Mouse (Mus musculus): ENCODE results near the gene Dst. TPM values are rescaled to one million over a fixed set of nuclear protein-coding genes. Genes with fewer than 3 reads are reported as not detected.
A peak's percentile ranks its signal among the peaks of the same experiment; 100 is the strongest.

The Dst gene
- polyA plus RNA-seq, 1 experiment from 2014 or later: 26.3 TPM

DNA sequence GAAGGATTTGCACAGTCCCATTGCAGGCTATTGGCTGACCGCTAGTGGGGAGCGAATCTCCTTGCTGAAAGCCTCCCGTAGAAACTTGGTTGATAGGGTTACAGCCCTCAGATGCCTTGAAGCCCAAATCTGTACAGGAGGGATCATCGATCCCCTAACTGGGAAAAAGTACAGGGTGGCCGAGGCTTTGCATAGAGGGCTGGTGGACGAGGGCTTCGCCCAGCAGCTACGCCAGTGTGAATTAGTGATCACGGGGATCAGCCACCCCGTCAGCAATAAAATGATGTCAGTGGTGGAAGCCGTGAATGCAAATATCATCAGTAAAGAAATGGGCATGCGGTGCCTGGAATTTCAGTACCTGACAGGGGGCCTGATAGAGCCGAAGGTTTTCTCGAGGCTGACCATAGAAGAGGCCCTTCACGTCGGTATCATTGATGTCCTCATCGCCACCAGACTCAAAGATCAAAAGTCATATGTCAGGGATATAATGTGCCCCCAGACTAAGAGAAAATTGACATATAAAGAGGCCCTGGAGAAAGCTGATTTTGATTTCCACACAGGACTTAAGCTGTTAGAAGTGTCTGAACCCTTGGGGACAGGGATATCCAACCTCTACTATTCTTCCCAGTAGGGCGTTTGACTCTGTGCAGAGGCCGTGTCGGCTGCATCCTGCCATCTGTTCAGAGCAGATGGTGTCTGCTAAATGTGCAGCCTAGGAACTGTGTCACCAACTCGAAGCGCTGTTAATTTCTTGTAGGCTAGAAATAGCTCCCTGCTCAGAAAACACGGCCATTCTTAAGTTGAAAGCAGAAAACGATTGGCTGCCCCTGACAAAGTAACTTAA lies 274.6 kb downstream of the Dst start:
- no peak overlapping the region for H3K4me3 ChIP-seq (ENCODE audit: low read depth, low read length)
- WGBS: 81% methylated on average over 24 of the region's 24 CpGs
- H3K27ac ChIP-seq (ENCODE audit: low read depth, low read length): peak overlapping the region; percentile 46
- H3K36me3 ChIP-seq (ENCODE audit: control insufficient read depth, insufficient read depth, low read length): peaks cover 6% of the 10 kb centered on the region
- DNase-seq (ENCODE audit: low spot score) (no peak), ATAC-seq (replicated peaks; ENCODE audit: low FRiP score) (peak; percentile 71)
- no peaks in the 10 kb centered on the region for H3K9me3 ChIP-seq (ENCODE audit: control insufficient read depth, low read length)
- no peak overlapping the region for H3K9ac ChIP-seq (ENCODE audit: low read length)
- no peaks in the 10 kb centered on the region for H3K4me1 ChIP-seq (replicated peaks; ENCODE audit: control insufficient read depth, insufficient read depth, low read length)
- no peak overlapping the region for H3K4me2 ChIP-seq (ENCODE audit: low read depth, low read length, severe bottlenecking)
- no peaks in the 10 kb centered on the region for H3K27me3 ChIP-seq (ENCODE audit: control insufficient read depth, insufficient read depth, low read length)

DNA sequence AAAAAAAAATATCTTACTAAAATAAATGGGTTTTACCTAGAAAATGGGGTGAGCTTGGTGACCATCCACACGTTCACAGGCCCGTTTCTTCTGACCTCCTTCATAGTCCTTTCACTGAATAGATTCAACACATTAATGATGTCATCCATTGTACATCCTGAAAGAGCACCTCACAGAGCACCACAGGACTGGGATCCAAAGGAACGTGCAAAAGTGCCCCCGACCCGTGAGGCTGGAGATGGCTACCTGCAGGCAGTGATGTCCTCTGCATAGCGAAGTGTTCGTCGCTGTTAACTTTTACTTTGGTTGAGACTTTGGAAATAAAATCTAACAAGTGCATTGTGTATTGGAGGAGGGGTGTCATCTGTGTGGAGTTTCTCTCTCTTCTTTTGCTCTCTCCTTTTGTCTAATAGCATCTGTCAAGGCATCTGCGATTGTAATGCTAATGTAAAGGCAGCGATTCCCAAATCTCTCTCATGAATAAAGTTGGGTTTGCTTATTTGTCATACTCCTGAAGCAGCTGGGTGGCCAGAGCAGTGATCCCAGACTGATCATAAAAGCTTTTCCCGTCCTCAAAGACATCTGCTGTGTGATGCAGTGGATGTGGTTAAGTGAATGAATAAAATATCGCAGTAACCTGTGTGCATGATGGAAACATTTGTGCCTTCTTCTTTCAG lies 275.4 kb downstream of the Dst start:
- 73% methylated on average over 12 of the region's 12 CpGs for WGBS
- ATAC-seq (replicated peaks; ENCODE audit: low FRiP score) (peak; percentile 53; the same call in 1 of the 2 replicates), DNase-seq (ENCODE audit: low spot score) (no peak)
- Histone ChIP-seq H3K27me3 (ENCODE audit: control insufficient read depth, insufficient read depth, low read length) (no peaks in the 10 kb centered on the region), H3K4me1 (replicated peaks; ENCODE audit: control insufficient read depth, insufficient read depth, low read length) (no peaks in the 10 kb centered on the region), H3K27ac (ENCODE audit: low read depth, low read length) (peak overlapping the region; percentile 46), H3K36me3 (ENCODE audit: control insufficient read depth, insufficient read depth, low read length) (no peaks in the 10 kb centered on the region; the same call in 1 of the 2 replicates), H3K9me3 (ENCODE audit: control insufficient read depth, low read length) (no peaks in the 10 kb centered on the region), H3K4me3 (ENCODE audit: low read depth, low read length) (no peak overlapping the region), H3K9ac (ENCODE audit: low read length) (no peak overlapping the region), H3K4me2 (ENCODE audit: low read depth, low read length, severe bottlenecking) (no peak overlapping the region)

DNA sequence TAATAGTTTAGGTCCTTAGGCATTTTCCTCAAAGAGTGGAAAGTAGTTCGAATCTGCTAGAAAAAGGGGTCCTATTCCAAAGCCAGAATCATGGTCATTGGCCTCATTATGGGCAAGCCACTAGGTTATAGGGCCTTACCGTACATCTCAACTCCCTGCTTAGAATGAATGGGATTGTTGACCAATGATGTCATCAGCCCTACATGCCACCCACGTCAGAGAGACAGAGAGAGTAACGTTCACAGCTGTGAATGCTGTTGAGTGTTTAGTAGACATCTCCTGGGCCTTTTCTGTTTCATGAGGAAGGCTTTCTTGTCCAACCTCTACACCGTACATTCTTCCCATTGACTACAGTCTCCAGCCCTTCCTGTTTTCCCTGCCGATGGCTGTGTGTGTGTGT lies 276.2 kb downstream of the Dst start:
- 70% methylated on average over 6 of the region's 6 CpGs for WGBS
- no peak for DNase-seq (ENCODE audit: low spot score)

DNA sequence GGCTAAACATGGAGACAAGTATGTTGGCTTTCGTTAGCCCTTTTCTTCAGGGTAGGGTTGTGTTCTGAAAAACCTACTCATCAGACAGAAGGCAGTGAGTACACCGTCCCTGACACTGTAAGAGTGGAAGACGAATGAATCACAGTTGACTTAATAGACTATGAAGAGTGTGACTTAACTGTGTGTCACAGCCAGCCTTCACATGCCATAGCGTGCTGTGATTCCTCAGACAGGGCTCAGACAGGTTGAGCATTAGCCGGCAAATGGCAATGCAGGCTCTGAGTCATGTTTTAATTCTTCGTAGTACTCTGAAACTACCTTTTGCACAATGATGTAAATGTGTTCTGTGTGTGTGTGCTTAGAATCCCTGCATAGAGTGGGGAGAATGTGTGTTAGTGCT lies 278.0 kb downstream of the Dst start:
- DNase-seq (ENCODE audit: low spot score): no peak
- Histone ChIP-seq H3K4me3 (ENCODE audit: low read depth, low read length) (no peak overlapping the region), H3K36me3 (ENCODE audit: control insufficient read depth, insufficient read depth, low read length) (no peaks in the 10 kb centered on the region; the same call in 1 of the 2 replicates), H3K27ac (ENCODE audit: low read depth, low read length) (no peak overlapping the region), H3K4me1 (replicated peaks; ENCODE audit: control insufficient read depth, insufficient read depth, low read length) (no peaks in the 10 kb centered on the region), H3K9ac (ENCODE audit: low read length) (no peak overlapping the region), H3K4me2 (ENCODE audit: low read depth, low read length, severe bottlenecking) (no peak overlapping the region), H3K27me3 (ENCODE audit: control insufficient read depth, insufficient read depth, low read length) (no peaks in the 10 kb centered on the region), H3K9me3 (ENCODE audit: control insufficient read depth, low read length) (no peaks in the 10 kb centered on the region)
- ATAC-seq (replicated peaks; ENCODE audit: low FRiP score): no peak
- 95% methylated on average over 6 of the region's 6 CpGs for WGBS

More for the DNA sequence above, 276.2 kb downstream of the Dst start:
- Histone ChIP-seq H3K4me3 (ENCODE audit: low read depth, low read length) (no peak overlapping the region), H3K27ac (ENCODE audit: low read depth, low read length) (no peak overlapping the region), H3K4me2 (ENCODE audit: low read depth, low read length, severe bottlenecking) (no peak overlapping the region), H3K9ac (ENCODE audit: low read length) (no peak overlapping the region), H3K4me1 (replicated peaks; ENCODE audit: control insufficient read depth, insufficient read depth, low read length) (no peaks in the 10 kb centered on the region), H3K9me3 (ENCODE audit: control insufficient read depth, low read length) (no peaks in the 10 kb centered on the region), H3K27me3 (ENCODE audit: control insufficient read depth, insufficient read depth, low read length) (no peaks in the 10 kb centered on the region), H3K36me3 (ENCODE audit: control insufficient read depth, insufficient read depth, low read length) (no peaks in the 10 kb centered on the region; the same call in 1 of the 2 replicates)
- no peak for ATAC-seq (replicated peaks; ENCODE audit: low FRiP score)

DNA sequence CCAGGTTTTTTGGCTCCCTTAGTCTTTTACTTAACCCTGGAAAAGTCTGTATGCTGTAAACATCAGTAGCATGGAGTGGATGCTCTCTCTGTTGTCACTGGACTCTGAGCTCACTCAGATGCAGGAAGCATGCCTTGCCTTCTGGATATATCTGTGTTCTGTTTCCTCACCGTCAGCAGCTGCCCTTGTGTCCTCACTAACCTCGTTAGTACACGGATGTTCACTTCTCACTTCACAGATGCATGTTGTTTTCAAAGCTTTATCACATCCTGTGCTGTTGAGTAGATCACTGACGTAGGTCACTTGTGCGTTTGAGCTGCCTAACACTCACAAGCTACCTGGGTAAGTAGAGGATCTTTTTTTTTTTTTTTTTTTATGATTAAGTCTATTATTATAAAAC lies 279.5 kb downstream of the Dst start:
- no peak overlapping the region for H3K9ac ChIP-seq (ENCODE audit: low read length)
- H3K4me3 ChIP-seq (ENCODE audit: low read depth, low read length): no peak overlapping the region
- no peaks in the 10 kb centered on the region for H3K27me3 ChIP-seq (ENCODE audit: control insufficient read depth, insufficient read depth, low read length)
- H3K4me2 ChIP-seq (ENCODE audit: low read depth, low read length, severe bottlenecking): no peak overlapping the region
- WGBS: 72% methylated on average over 5 of the region's 5 CpGs
- no peak for ATAC-seq (replicated peaks; ENCODE audit: low FRiP score)
- no peak overlapping the region for H3K27ac ChIP-seq (ENCODE audit: low read depth, low read length)
- H3K9me3 ChIP-seq (ENCODE audit: control insufficient read depth, low read length): no peaks in the 10 kb centered on the region
- no peaks in the 10 kb centered on the region for H3K4me1 ChIP-seq (replicated peaks; ENCODE audit: control insufficient read depth, insufficient read depth, low read length)
- no peaks in the 10 kb centered on the region; the same call in 1 of the 2 replicates for H3K36me3 ChIP-seq (ENCODE audit: control insufficient read depth, insufficient read depth, low read length)
- no peak for DNase-seq (ENCODE audit: low spot score)

DNA sequence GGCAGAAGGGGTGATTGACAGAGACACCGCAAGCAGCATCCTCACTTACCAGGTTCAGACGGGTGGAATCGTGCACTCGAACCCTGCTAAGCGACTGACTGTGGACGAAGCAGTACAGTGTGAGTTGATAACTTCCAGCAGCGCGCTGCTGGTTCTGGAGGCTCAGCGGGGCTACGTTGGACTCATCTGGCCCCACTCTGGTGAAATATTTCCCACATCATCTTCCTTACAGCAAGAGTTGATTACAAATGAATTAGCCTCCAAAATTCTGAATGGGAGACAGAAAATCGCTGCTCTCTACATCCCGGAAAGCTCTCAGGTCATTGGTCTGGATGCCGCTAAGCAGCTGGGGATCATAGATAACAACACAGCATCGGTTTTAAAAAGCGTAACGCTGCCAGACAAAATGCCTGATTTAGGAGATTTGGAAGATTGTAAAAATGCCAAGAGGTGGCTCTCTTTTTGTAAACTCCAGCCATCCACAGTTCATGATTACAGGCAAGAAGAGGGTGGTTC lies 280.8 kb downstream of the Dst start:
- no peak overlapping the region for H3K9ac ChIP-seq (ENCODE audit: low read length)
- DNase-seq (ENCODE audit: low spot score) (no peak), ATAC-seq (replicated peaks; ENCODE audit: low FRiP score) (no peak)
- no peaks in the 10 kb centered on the region for H3K27me3 ChIP-seq (ENCODE audit: control insufficient read depth, insufficient read depth, low read length)
- H3K27ac ChIP-seq (ENCODE audit: low read depth, low read length): no peak overlapping the region
- H3K36me3 ChIP-seq (ENCODE audit: control insufficient read depth, insufficient read depth, low read length): no peaks in the 10 kb centered on the region; the same call in 1 of the 2 replicates
- H3K4me3 ChIP-seq (ENCODE audit: low read depth, low read length): no peak overlapping the region
- H3K9me3 ChIP-seq (ENCODE audit: control insufficient read depth, low read length): no peaks in the 10 kb centered on the region
- H3K4me1 ChIP-seq (replicated peaks; ENCODE audit: control insufficient read depth, insufficient read depth, low read length): no peaks in the 10 kb centered on the region
- WGBS: 97% methylated on average over 16 of the region's 16 CpGs
- no peak overlapping the region for H3K4me2 ChIP-seq (ENCODE audit: low read depth, low read length, severe bottlenecking)

DNA sequence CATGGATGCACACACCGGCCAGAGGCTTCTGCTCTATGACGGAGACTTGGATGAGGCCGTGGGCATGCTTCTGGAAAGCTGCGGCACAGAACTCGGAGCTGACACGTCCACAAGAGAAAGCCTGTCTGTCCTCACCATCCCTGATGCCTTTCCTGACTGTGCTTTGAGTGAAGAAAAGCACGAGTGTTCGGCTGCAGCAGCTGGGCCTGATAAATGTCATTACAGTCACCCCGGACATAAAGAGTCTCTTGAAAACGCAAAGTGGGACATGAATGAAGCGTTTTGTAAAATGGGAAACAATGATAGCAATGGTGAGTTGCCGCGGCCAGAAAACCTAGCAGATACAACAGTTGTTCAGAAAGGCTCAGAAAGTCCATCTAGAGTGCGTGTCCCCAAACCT lies 281.3 kb downstream of the Dst start:
- WGBS: 93% methylated on average over 14 of the region's 14 CpGs

DNA sequence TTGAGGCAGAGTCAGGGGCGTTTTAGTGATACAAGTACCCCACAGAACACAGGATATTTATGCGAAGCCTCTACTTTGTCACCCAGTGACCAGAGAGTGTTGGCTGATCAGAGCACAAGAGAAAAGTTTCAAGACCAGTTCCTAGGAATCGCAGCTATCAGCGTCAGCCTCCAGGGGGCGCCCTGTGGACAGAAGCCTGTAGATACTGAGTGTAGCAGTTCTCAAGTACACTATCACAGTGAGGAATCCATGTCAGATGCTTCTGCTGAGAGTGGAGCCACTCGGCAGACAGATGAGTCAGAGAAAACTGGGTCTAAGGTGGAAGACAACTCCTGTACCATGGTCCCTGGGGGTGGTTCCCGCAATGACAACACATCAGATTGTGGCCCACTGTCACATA lies 281.9 kb downstream of the Dst start:
- H3K4me3 ChIP-seq (ENCODE audit: low read depth, low read length): no peak overlapping the region
- no peak overlapping the region for H3K27ac ChIP-seq (ENCODE audit: low read depth, low read length)
- no peaks in the 10 kb centered on the region for H3K27me3 ChIP-seq (ENCODE audit: control insufficient read depth, insufficient read depth, low read length)
- DNase-seq (ENCODE audit: low spot score) (peak; percentile 76), ATAC-seq (replicated peaks; ENCODE audit: low FRiP score) (no peak)
- no peak overlapping the region for H3K9ac ChIP-seq (ENCODE audit: low read length)
- H3K36me3 ChIP-seq (ENCODE audit: control insufficient read depth, insufficient read depth, low read length): no peaks in the 10 kb centered on the region; the same call in 1 of the 2 replicates
- H3K4me2 ChIP-seq (ENCODE audit: low read depth, low read length, severe bottlenecking): no peak overlapping the region
- 74% methylated on average over 7 of the region's 7 CpGs for WGBS
- no peaks in the 10 kb centered on the region for H3K4me1 ChIP-seq (replicated peaks; ENCODE audit: control insufficient read depth, insufficient read depth, low read length)
- no peaks in the 10 kb centered on the region for H3K9me3 ChIP-seq (ENCODE audit: control insufficient read depth, low read length)

More for the DNA sequence above, 281.3 kb downstream of the Dst start:
- Histone ChIP-seq H3K4me2 (ENCODE audit: low read depth, low read length, severe bottlenecking) (no peak overlapping the region), H3K9ac (ENCODE audit: low read length) (no peak overlapping the region), H3K4me3 (ENCODE audit: low read depth, low read length) (no peak overlapping the region), H3K27me3 (ENCODE audit: control insufficient read depth, insufficient read depth, low read length) (no peaks in the 10 kb centered on the region), H3K9me3 (ENCODE audit: control insufficient read depth, low read length) (no peaks in the 10 kb centered on the region), H3K4me1 (replicated peaks; ENCODE audit: control insufficient read depth, insufficient read depth, low read length) (no peaks in the 10 kb centered on the region), H3K36me3 (ENCODE audit: control insufficient read depth, insufficient read depth, low read length) (no peaks in the 10 kb centered on the region; the same call in 1 of the 2 replicates), H3K27ac (ENCODE audit: low read depth, low read length) (no peak overlapping the region)
- ATAC-seq (replicated peaks; ENCODE audit: low FRiP score): no peak
- no peak for DNase-seq (ENCODE audit: low spot score)

All from forebrain, embryonic 11.5 days (tissue).